Mouse (Mus musculus) hematopoietic multipotent progenitor cell, adult 10-12 weeks (in vitro differentiated cells): ENCODE results near the gene Ucp3. TPM values are rescaled to one million over a fixed set of nuclear protein-coding genes. Genes with fewer than 3 reads are reported as not detected.

Experiments
- polyA plus RNA-seq: library from polyadenylated mRNA; stranded (reverse); fragments of >175 nt; gene quantifications from 2 replicates; pipeline ENCODE4 v1.2.3, GENCODE M21; 2012; ENCODE audit warnings: low replicate concordance

Ucp3 gene
- 0.74 and 1.5 TPM in 2 replicates for polyA plus RNA-seq

DNA sequence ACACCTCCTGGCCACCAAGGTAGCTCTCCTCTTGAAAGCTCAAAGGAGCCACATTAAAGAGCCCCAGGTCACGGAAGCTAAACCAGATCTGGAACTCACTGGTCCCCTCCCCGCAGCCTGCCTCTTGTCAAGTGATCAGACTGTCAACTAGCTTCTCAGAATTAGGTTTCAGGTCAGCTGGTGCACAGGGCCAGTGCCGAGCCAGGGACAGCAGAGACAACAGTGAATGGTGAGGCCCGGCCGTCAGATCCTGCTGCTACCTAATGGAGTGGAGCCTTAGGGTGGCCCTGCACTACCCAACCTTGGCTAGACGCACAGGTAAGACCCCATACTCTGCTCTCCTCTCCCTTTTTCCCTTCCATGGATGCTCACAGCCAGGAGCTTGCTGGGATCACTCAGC, at the start of gene Ucp3:
Gene Ucp3 (plus strand): TSS at position 214 of the 400 bp plus-strand sequence.

GRCm38 (mm10) chr7:100493117-100493483, 20.3 kb downstream of the Ucp3 start, which contains the start of gene Ucp2:
Gene Ucp2 (plus strand): TSS chr7:100493337.

DNA sequence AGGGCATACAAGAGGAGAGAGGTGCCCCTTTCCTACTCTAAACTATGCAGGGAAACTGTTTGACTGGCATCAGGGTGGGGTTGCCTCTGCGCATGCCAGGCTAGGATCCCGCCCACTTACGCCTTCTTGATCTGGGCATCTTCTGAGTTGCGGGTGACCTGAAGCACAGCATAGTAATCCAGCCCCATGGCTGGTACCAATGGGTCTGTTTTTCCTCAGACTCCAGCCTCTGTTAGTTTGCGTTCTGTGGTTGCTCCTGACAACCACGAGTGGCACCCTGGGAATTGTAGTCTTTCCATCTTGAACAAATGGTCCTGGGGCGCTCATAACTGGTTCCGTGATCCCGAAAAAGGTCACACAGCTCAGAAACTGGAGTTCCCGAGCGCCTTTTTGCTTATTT, 41.8 kb downstream of the Ucp3 start, which contains the start of gene Dnajb13:
Gene Dnajb13 (minus strand): TSS at position 388 of the 400 bp plus-strand sequence.

Other genes starting within 250 kb of the Ucp3 start
- 8.5 and 14.8 TPM in 2 replicates for gene Pgm2l1, start 245.6 kb upstream of the Ucp3 start, polyA plus RNA-seq
- gene P4ha3, start 187.5 kb upstream of the Ucp3 start, polyA plus RNA-seq, result 0.16 TPM in 1 of 2 replicates, not detected in the other
- gene C2cd3, start 100.8 kb upstream of the Ucp3 start, polyA plus RNA-seq, result 27.5 and 47.7 TPM in 2 replicates
- gene Ppme1, start 100.7 kb upstream of the Ucp3 start, polyA plus RNA-seq, result 27.9 and 30.1 TPM in 2 replicates
- 1,213 and 1,443 TPM in 2 replicates for gene Ucp2, start 20.3 kb downstream of the Ucp3 start, polyA plus RNA-seq
- 0.26 and 1.2 TPM in 2 replicates for gene Dnajb13, start 42.0 kb downstream of the Ucp3 start, polyA plus RNA-seq
- 3.2 and 8.6 TPM in 2 replicates for gene Coa4, start 64.1 kb downstream of the Ucp3 start, polyA plus RNA-seq
- gene Rab6a, start 134.4 kb downstream of the Ucp3 start, polyA plus RNA-seq, result 16.2 and 29.3 TPM in 2 replicates
- 2.1 and 2.7 TPM in 2 replicates for gene Mrpl48, start 135.3 kb downstream of the Ucp3 start, polyA plus RNA-seq
- gene Plekhb1, start 189.4 kb downstream of the Ucp3 start, polyA plus RNA-seq, result 0.06 TPM in 1 of 2 replicates, not detected in the other
- gene Fam168a, start 233.6 kb downstream of the Ucp3 start, polyA plus RNA-seq, result 58.8 and 71.9 TPM in 2 replicates